Mouse (Mus musculus): Measurements from ENCODE around the gene Gm11733. TPM values are rescaled to one million over a fixed set of nuclear protein-coding genes. Genes with fewer than 3 reads are reported as not detected.

Gm11733 gene
- polyA plus RNA-seq, 1 experiment, result not detected

- no peak for TF ChIP-seq MYOG (IDR thresholded peaks at IDR 0.05; ENCODE audit: control insufficient read depth, extremely low read depth, insufficient read length)
- TF ChIP-seq FOSL1 (IDR thresholded peaks at IDR 0.05; ENCODE audit: insufficient read depth, low read length, poor library complexity, severe bottlenecking), result no peak
- TF ChIP-seq CEBPB (IDR thresholded peaks at IDR 0.05; ENCODE audit: low read depth), result no peak
- Histone ChIP-seq H3K27me3 (ENCODE audit: control insufficient read depth, insufficient read depth, insufficient read length) (peaks cover 10% of the 10 kb centered on the region), H3K36me3 (ENCODE audit: control insufficient read depth, insufficient read depth) (no peaks in the 10 kb centered on the region), H3ac (ENCODE audit: control insufficient read depth, insufficient read length, low read depth) (no peak overlapping the region), H3K79me3 (ENCODE audit: low read depth) (no peaks in the 10 kb centered on the region), H3K79me2 (ENCODE audit: control insufficient read depth, insufficient read depth) (no peaks in the 10 kb centered on the region), H3K4me3 (ENCODE audit: insufficient read depth, poor library complexity, severe bottlenecking) (no peak overlapping the region)
Observed at GRCm38 (mm10) chr11:117515718-117516421, 31.7 kb downstream of the Gm11733 start.

- Histone ChIP-seq H3K79me3 (ENCODE audit: low read depth) (no peaks in the 10 kb centered on the region), H3K27me3 (ENCODE audit: control insufficient read depth, insufficient read depth, insufficient read length) (peaks cover 10% of the 10 kb centered on the region), H3K36me3 (ENCODE audit: control insufficient read depth, insufficient read depth) (no peaks in the 10 kb centered on the region), H3K79me2 (ENCODE audit: control insufficient read depth, insufficient read depth) (no peaks in the 10 kb centered on the region), H3K4me3 (ENCODE audit: insufficient read depth, poor library complexity, severe bottlenecking) (no peak overlapping the region), H3ac (ENCODE audit: control insufficient read depth, insufficient read length, low read depth) (no peak overlapping the region)
- TF ChIP-seq CEBPB (IDR thresholded peaks at IDR 0.05; ENCODE audit: low read depth), result no peak
- no peak for TF ChIP-seq CTCF (IDR thresholded peaks at IDR 0.05; ENCODE audit: control insufficient read depth, insufficient read depth, insufficient read length)
- TF ChIP-seq MAX (IDR thresholded peaks at IDR 0.05), result no peak
- no peak for TF ChIP-seq MYOG (IDR thresholded peaks at IDR 0.05; ENCODE audit: control insufficient read depth, extremely low read depth, insufficient read length)
- no peak for TF ChIP-seq MYOD1 (IDR thresholded peaks at IDR 0.05; ENCODE audit: control insufficient read depth, insufficient read length, low read depth)
- TF ChIP-seq USF1 (IDR thresholded peaks at IDR 0.05; ENCODE audit: low read depth), result no peak
- no peak for TF ChIP-seq FOSL1 (IDR thresholded peaks at IDR 0.05; ENCODE audit: insufficient read depth, low read length, poor library complexity, severe bottlenecking)
Observed at GRCm38 (mm10) chr11:117516422-117516796, 32.2 kb downstream of the Gm11733 start.

GRCm38 (mm10) chr11:117521906-117522780, 38.0 kb downstream of the Gm11733 start:
- Histone ChIP-seq H3K79me3 (ENCODE audit: low read depth) (no peaks in the 10 kb centered on the region), H3ac (ENCODE audit: control insufficient read depth, insufficient read length, low read depth) (no peak overlapping the region), H3K79me2 (ENCODE audit: control insufficient read depth, insufficient read depth) (no peaks in the 10 kb centered on the region), H3K4me3 (ENCODE audit: insufficient read depth, poor library complexity, severe bottlenecking) (no peak overlapping the region), H3K27me3 (ENCODE audit: control insufficient read depth, insufficient read depth, insufficient read length) (peaks cover 3% of the 10 kb centered on the region), H3K36me3 (ENCODE audit: control insufficient read depth, insufficient read depth) (no peaks in the 10 kb centered on the region)
- TF ChIP-seq MYOD1 (IDR thresholded peaks at IDR 0.05; ENCODE audit: control insufficient read depth, insufficient read length, low read depth) (no peak), USF1 (IDR thresholded peaks at IDR 0.05; ENCODE audit: low read depth) (no peak), CTCF (IDR thresholded peaks at IDR 0.05; ENCODE audit: control insufficient read depth, insufficient read depth, insufficient read length) (no peak), FOSL1 (IDR thresholded peaks at IDR 0.05; ENCODE audit: insufficient read depth, low read length, poor library complexity, severe bottlenecking) (no peak), MAX (IDR thresholded peaks at IDR 0.05) (no peak)

GRCm38 (mm10) chr11:117522879-117523519, 38.8 kb downstream of the Gm11733 start:
- TF ChIP-seq MYOD1 (IDR thresholded peaks at IDR 0.05; ENCODE audit: control insufficient read depth, insufficient read length, low read depth) (peak; percentile 15), CEBPB (IDR thresholded peaks at IDR 0.05; ENCODE audit: low read depth) (no peak)
- Histone ChIP-seq H3K79me2 (ENCODE audit: control insufficient read depth, insufficient read depth) (no peaks in the 10 kb centered on the region), H3ac (ENCODE audit: control insufficient read depth, insufficient read length, low read depth) (no peak overlapping the region), H3K36me3 (ENCODE audit: control insufficient read depth, insufficient read depth) (no peaks in the 10 kb centered on the region), H3K79me3 (ENCODE audit: low read depth) (no peaks in the 10 kb centered on the region), H3K4me3 (ENCODE audit: insufficient read depth, poor library complexity, severe bottlenecking) (no peak overlapping the region), H3K27me3 (ENCODE audit: control insufficient read depth, insufficient read depth, insufficient read length) (peaks cover 3% of the 10 kb centered on the region)

- Histone ChIP-seq H3K4me3 (ENCODE audit: insufficient read depth, poor library complexity, severe bottlenecking) (no peak overlapping the region), H3K27me3 (ENCODE audit: control insufficient read depth, insufficient read depth, insufficient read length) (no peaks in the 10 kb centered on the region), H3K79me2 (ENCODE audit: control insufficient read depth, insufficient read depth) (no peaks in the 10 kb centered on the region), H3ac (ENCODE audit: control insufficient read depth, insufficient read length, low read depth) (no peak overlapping the region), H3K79me3 (ENCODE audit: low read depth) (no peaks in the 10 kb centered on the region), H3K36me3 (ENCODE audit: control insufficient read depth, insufficient read depth) (no peaks in the 10 kb centered on the region)
- TF ChIP-seq USF1 (IDR thresholded peaks at IDR 0.05; ENCODE audit: low read depth), result no peak
- TF ChIP-seq MYOG (IDR thresholded peaks at IDR 0.05; ENCODE audit: control insufficient read depth, extremely low read depth, insufficient read length), result no peak
- TF ChIP-seq MYOD1 (IDR thresholded peaks at IDR 0.05; ENCODE audit: control insufficient read depth, insufficient read length, low read depth), result no peak
- TF ChIP-seq CEBPB (IDR thresholded peaks at IDR 0.05; ENCODE audit: low read depth), result no peak
- no peak for TF ChIP-seq CTCF (IDR thresholded peaks at IDR 0.05; ENCODE audit: control insufficient read depth, insufficient read depth, insufficient read length)
- no peak for TF ChIP-seq FOSL1 (IDR thresholded peaks at IDR 0.05; ENCODE audit: insufficient read depth, low read length, poor library complexity, severe bottlenecking)
- TF ChIP-seq MAX (IDR thresholded peaks at IDR 0.05), result no peak
Observed at GRCm38 (mm10) chr11:117525606-117526349, 41.6 kb downstream of the Gm11733 start.
